Mouse (Mus musculus): ENCODE measurements around the gene Dab2ip. TPM values are rescaled to one million over a fixed set of nuclear protein-coding genes. Genes with fewer than 3 reads are reported as not detected.

Dab2ip gene
- polyA plus RNA-seq, 1 experiment, result 9.8 TPM

DNA sequence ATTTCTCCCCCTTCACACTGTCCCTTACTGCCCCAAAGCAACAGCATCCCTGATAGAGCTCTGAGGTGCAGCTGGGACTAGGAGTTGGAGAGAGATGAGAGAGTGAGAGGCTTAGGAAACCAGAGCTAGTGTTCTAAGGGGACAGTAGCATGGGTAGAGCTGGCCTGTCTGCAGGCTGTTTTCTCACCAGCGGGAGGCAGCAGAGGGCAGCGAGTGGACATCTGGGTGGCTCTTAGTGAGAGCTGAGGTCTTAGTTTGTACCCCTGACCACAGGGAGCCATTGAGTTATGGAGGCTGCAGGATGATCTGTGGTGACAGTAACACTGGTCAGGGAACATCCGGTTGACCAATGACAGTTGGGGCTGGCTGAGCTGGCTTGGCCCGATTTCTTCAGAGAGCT lies 91.6 kb downstream of the Dab2ip start:
- TF ChIP-seq POLR2A (IDR thresholded peaks at IDR 0.05; ENCODE audit: borderline replicate concordance, control insufficient read depth, low read depth, low read length) (no peak), CTCF (IDR thresholded peaks at IDR 0.05; ENCODE audit: control insufficient read depth, insufficient read depth, low read length) (peak; percentile 96)
- 32% methylated on average over 4 of the region's 4 CpGs for WGBS
- H3K27ac ChIP-seq (ENCODE audit: control insufficient read depth, insufficient read depth, low read depth, low read length, poor library complexity), result no peak overlapping the region
- no peak overlapping the region for H3K4me3 ChIP-seq (replicated peaks; ENCODE audit: control insufficient read depth, low read depth, low read length)
- no peaks in the 10 kb centered on the region for H3K4me1 ChIP-seq (ENCODE audit: control insufficient read depth, insufficient read depth, low read length)

DNA sequence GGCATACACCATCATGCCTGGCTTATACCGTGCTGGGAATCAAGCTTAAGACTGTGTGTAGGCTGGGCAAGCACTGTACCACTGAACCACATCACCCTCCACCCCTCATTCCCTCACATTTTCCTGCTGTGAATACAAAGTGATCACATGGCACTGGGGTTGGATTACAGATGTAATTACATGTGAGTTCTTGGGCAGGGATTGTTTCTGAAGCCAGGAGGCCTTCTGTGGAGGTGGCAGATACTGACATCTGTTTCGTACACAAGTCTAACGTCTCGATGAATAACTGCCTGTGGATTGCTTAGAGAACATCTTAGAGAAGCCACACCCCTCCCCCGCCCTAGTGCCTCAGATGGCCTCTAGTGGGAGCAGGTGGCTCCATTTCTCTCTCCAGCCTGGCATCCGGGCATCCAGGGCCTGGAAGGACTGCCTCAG lies 93.2 kb downstream of the Dab2ip start:
- Histone ChIP-seq H3K4me1 (ENCODE audit: control insufficient read depth, insufficient read depth, low read length) (no peaks in the 10 kb centered on the region), H3K27ac (ENCODE audit: control insufficient read depth, insufficient read depth, low read depth, low read length, poor library complexity) (no peak overlapping the region), H3K4me3 (replicated peaks; ENCODE audit: control insufficient read depth, low read depth, low read length) (no peak overlapping the region)
- 60% methylated on average over 6 of the region's 6 CpGs for WGBS
- TF ChIP-seq CTCF (IDR thresholded peaks at IDR 0.05; ENCODE audit: control insufficient read depth, insufficient read depth, low read length) (no peak), POLR2A (IDR thresholded peaks at IDR 0.05; ENCODE audit: borderline replicate concordance, control insufficient read depth, low read depth, low read length) (no peak)

- Histone ChIP-seq H3K4me1 (ENCODE audit: control insufficient read depth, insufficient read depth, low read length) (no peaks in the 10 kb centered on the region), H3K27ac (ENCODE audit: control insufficient read depth, insufficient read depth, low read depth, low read length, poor library complexity) (no peak overlapping the region), H3K4me3 (replicated peaks; ENCODE audit: control insufficient read depth, low read depth, low read length) (no peak overlapping the region)
- WGBS, result 81% methylated on average over 4 of the region's 4 CpGs
- TF ChIP-seq CTCF (IDR thresholded peaks at IDR 0.05; ENCODE audit: control insufficient read depth, insufficient read depth, low read length), result no peak
- TF ChIP-seq POLR2A (IDR thresholded peaks at IDR 0.05; ENCODE audit: borderline replicate concordance, control insufficient read depth, low read depth, low read length), result no peak
Measured at GRCm38 (mm10) chr2:35652984-35653383, 94.9 kb downstream of the Dab2ip start.

- H3K4me1 ChIP-seq (ENCODE audit: control insufficient read depth, insufficient read depth, low read length), result no peaks in the 10 kb centered on the region
- no peak overlapping the region for H3K4me3 ChIP-seq (replicated peaks; ENCODE audit: control insufficient read depth, low read depth, low read length)
- no peak overlapping the region for H3K27ac ChIP-seq (ENCODE audit: control insufficient read depth, insufficient read depth, low read depth, low read length, poor library complexity)
- TF ChIP-seq POLR2A (IDR thresholded peaks at IDR 0.05; ENCODE audit: borderline replicate concordance, control insufficient read depth, low read depth, low read length) (no peak), CTCF (IDR thresholded peaks at IDR 0.05; ENCODE audit: control insufficient read depth, insufficient read depth, low read length) (no peak)
- 86% methylated on average over 6 of the region's 6 CpGs for WGBS
Measured at GRCm38 (mm10) chr2:35654795-35655194, 96.7 kb downstream of the Dab2ip start.

- TF ChIP-seq POLR2A (IDR thresholded peaks at IDR 0.05; ENCODE audit: borderline replicate concordance, control insufficient read depth, low read depth, low read length) (no peak), CTCF (IDR thresholded peaks at IDR 0.05; ENCODE audit: control insufficient read depth, insufficient read depth, low read length) (no peak)
- Histone ChIP-seq H3K4me3 (replicated peaks; ENCODE audit: control insufficient read depth, low read depth, low read length) (no peak overlapping the region), H3K27ac (ENCODE audit: control insufficient read depth, insufficient read depth, low read depth, low read length, poor library complexity) (no peak overlapping the region), H3K4me1 (ENCODE audit: control insufficient read depth, insufficient read depth, low read length) (no peaks in the 10 kb centered on the region)
- 85% methylated on average over 8 of the region's 8 CpGs for WGBS
Measured at GRCm38 (mm10) chr2:35655996-35656395, 97.9 kb downstream of the Dab2ip start.

DNA sequence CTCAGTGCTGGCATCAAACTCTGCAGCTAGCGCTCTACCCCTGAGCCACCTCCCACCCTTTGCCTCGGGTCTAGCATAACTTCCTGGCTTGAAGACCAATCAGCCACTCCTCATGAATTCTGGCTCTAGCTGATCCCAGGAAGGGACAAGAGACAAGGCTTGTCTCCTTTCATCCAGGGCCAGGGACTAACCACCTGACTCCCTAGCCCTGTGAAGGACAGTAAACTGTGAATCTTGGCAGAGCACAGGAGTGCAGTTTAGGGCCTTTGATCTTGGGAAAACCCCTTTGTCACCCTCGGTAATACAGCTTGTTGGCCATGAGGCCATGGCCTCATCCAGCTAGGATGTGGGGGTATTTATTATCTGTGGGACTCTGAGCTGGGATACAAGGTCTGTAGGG lies 100.2 kb downstream of the Dab2ip start:
- Histone ChIP-seq H3K27ac (ENCODE audit: control insufficient read depth, insufficient read depth, low read depth, low read length, poor library complexity) (no peak overlapping the region), H3K4me3 (replicated peaks; ENCODE audit: control insufficient read depth, low read depth, low read length) (no peak overlapping the region), H3K4me1 (ENCODE audit: control insufficient read depth, insufficient read depth, low read length) (peaks cover 2% of the 10 kb centered on the region)
- TF ChIP-seq POLR2A (IDR thresholded peaks at IDR 0.05; ENCODE audit: borderline replicate concordance, control insufficient read depth, low read depth, low read length), result no peak
- no peak for TF ChIP-seq CTCF (IDR thresholded peaks at IDR 0.05; ENCODE audit: control insufficient read depth, insufficient read depth, low read length)
- WGBS, result 29% methylated on average over 3 of the region's 3 CpGs

DNA sequence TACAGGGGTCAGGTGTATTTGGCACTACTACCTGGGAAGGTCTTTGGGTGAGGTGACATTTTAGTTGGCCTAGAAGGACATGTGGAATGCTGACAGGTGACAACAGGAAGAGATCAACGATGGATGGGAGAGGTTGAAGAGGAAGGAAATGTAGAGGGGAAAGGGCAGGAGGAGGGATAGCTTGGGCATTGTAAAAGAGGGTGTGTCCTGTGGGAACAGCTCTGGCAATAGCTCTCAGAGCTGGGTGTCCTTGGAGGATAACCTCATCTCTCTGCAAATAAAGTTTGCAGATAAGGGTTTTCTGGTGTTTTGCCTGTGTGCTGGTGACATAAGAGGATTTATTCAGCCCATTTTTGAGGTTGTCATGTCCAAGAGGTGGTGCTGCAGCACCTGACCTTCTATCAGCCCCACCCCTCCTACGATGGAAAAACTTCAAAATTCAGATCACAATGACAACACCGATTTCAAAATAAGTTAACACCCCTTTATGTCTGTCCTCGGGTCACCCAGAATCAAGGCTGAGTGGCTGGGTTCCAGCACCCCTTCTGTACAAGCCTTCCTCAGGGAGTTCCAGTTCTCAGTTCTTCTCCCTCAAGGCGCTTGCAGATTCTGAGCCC lies 101.6 kb downstream of the Dab2ip start:
- H3K4me3 ChIP-seq (replicated peaks; ENCODE audit: control insufficient read depth, low read depth, low read length), result no peak overlapping the region
- peaks cover 2% of the 10 kb centered on the region for H3K4me1 ChIP-seq (ENCODE audit: control insufficient read depth, insufficient read depth, low read length)
- no peak overlapping the region for H3K27ac ChIP-seq (ENCODE audit: control insufficient read depth, insufficient read depth, low read depth, low read length, poor library complexity)
- TF ChIP-seq CTCF (IDR thresholded peaks at IDR 0.05; ENCODE audit: control insufficient read depth, insufficient read depth, low read length) (no peak), POLR2A (IDR thresholded peaks at IDR 0.05; ENCODE audit: borderline replicate concordance, control insufficient read depth, low read depth, low read length) (no peak)
- 53% methylated on average over 5 of the region's 5 CpGs for WGBS

- no peak overlapping the region for H3K27ac ChIP-seq (ENCODE audit: control insufficient read depth, insufficient read depth, low read depth, low read length, poor library complexity)
- no peak overlapping the region for H3K4me3 ChIP-seq (replicated peaks; ENCODE audit: control insufficient read depth, low read depth, low read length)
- TF ChIP-seq CTCF (IDR thresholded peaks at IDR 0.05; ENCODE audit: control insufficient read depth, insufficient read depth, low read length), result no peak
- TF ChIP-seq POLR2A (IDR thresholded peaks at IDR 0.05; ENCODE audit: borderline replicate concordance, control insufficient read depth, low read depth, low read length), result no peak
- peaks cover 2% of the 10 kb centered on the region for H3K4me1 ChIP-seq (ENCODE audit: control insufficient read depth, insufficient read depth, low read length)
- WGBS, result 27% methylated on average over 23 of the region's 47 CpGs
Measured at GRCm38 (mm10) chr2:35660953-35661374, 102.9 kb downstream of the Dab2ip start.
